Mouse (Mus musculus): ENCODE measurements around the gene Cfap43.

GRCm38 (mm10) chr19:47914191-47914590 is 4.9 kb downstream of the Cfap43 start:
- TF ChIP-seq CTCF (conservative IDR thresholded peaks at IDR 0.05; ENCODE audit: insufficient read depth, insufficient read length, low read depth, low read length), result no peak
- no peak for TF ChIP-seq POLR2A (IDR thresholded peaks at IDR 0.05; ENCODE audit: low read depth, low read length)

Measured in kidney, adult 2 months (tissue).